Mouse (Mus musculus) G1E (cell line): ENCODE measurements around the gene Jchain. TPM values are rescaled to one million over a fixed set of nuclear protein-coding genes. Genes with fewer than 3 reads are reported as not detected.

Experiments used
- ATAC-seq: 2 replicates; pipeline ENCODE4 v1.8.0; 2016; ENCODE audit warnings: mild to moderate bottlenecking; ENCODE audit not compliant: insufficient number of reproducible peaks, poor library complexity, low FRiP score, severe bottlenecking; ENCODE audit errors: extremely low read depth
- DNase-seq: peaks from one replicate; pipeline ENCODE4 v3.0.0; 2012; ENCODE audit warnings: low spot score
- H3K27me3 ChIP-seq: 2 replicates; pipeline ENCODE4 v1.6.1; 2012; ENCODE audit warnings: mild to moderate bottlenecking, low read length, inconsistent platforms; ENCODE audit not compliant: insufficient read depth
- H3K36me3 ChIP-seq: replicated peaks from 2 replicates; pipeline ENCODE3; 2012; ENCODE audit warnings: mild to moderate bottlenecking, inconsistent platforms
- H3K4me1 ChIP-seq: 2 replicates; pipeline ENCODE4 v1.6.1; 2012; ENCODE audit warnings: low read depth, low read length, inconsistent platforms, mixed read lengths; ENCODE audit not compliant: insufficient read depth
- H3K4me3 ChIP-seq: 2 replicates; pipeline ENCODE4 v1.5.1; 2012; ENCODE audit warnings: low read depth, mild to moderate bottlenecking, inconsistent platforms, low read length, moderate library complexity, mixed read lengths
- H3K9me3 ChIP-seq: replicated peaks from 2 replicates; pipeline ENCODE4 v1.6.1; 2012; ENCODE audit warnings: inconsistent platforms
- CTCF ChIP-seq: IDR thresholded peaks from 2 replicates; pipeline ENCODE4 v1.5.1; 2012; ENCODE audit warnings: low read depth, low read length, inconsistent platforms, mixed read lengths
- GATA1 ChIP-seq: IDR thresholded peaks from 2 replicates; pipeline ENCODE4 v1.6.1; 2012; ENCODE audit warnings: borderline replicate concordance, low read length, inconsistent platforms, mixed read lengths
- GATA2 ChIP-seq: IDR thresholded peaks from 2 replicates; pipeline ENCODE4 v1.6.1; 2012; ENCODE audit warnings: low read depth, low read length, inconsistent platforms, borderline replicate concordance
- POLR2AphosphoS5 ChIP-seq: IDR thresholded peaks from 2 replicates; pipeline ENCODE4 v1.6.1; 2012; ENCODE audit warnings: low read depth, low read length, inconsistent platforms; ENCODE audit not compliant: insufficient replicate concordance
- TAL1 ChIP-seq: conservative IDR thresholded peaks from 2 replicates; pipeline ENCODE4 v1.6.1; 2012; ENCODE audit warnings: low read depth, low read length, inconsistent platforms, mixed read lengths
- polyA plus RNA-seq: library from polyadenylated mRNA; stranded (reverse); fragments of >175 nt; gene quantifications from 2 replicates; pipeline ENCODE4 v1.2.3, GENCODE M21; 2012
- total RNA-seq, 2 experiments: library from RNA; stranded (forward) in 1 of 2; stranded (reverse) in 1 of 2; fragments of 200-1000 nt in 1 of 2; fragments of >200 nt in 1 of 2; fragmentation: Nextera tagmentation in 1 of 2; gene quantifications; 2 replicates each; pipeline ENCODE4 v1.2.3; 2014 to 2017

Jchain gene
- total and polyA plus RNA-seq, 3 experiments = not detected

- ATAC-seq (no peak), DNase-seq (no peak)
- H3K4me3 ChIP-seq = no peak overlapping the region
- H3K36me3 ChIP-seq = no peaks in the 10 kb centered on the region
- TF ChIP-seq CTCF (no peak), GATA2 (no peak), GATA1 (no peak), POLR2AphosphoS5 (no peak)
- no peaks in the 10 kb centered on the region for H3K9me3 ChIP-seq
- H3K27me3 ChIP-seq = peaks cover 8% of the 10 kb centered on the region; the same call in 1 of the 2 replicates
- H3K4me1 ChIP-seq = no peaks in the 10 kb centered on the region
These were observed 3.2 kb upstream of the Jchain start for GRCm38 (mm10) chr5:88530908-88531307.

- H3K4me1 ChIP-seq = no peaks in the 10 kb centered on the region
- no peaks in the 10 kb centered on the region for H3K9me3 ChIP-seq
- no peaks in the 10 kb centered on the region for H3K36me3 ChIP-seq
- peaks cover 3% of the 10 kb centered on the region; the same call in 1 of the 2 replicates for H3K27me3 ChIP-seq
- peak; percentile 28; the same call in 1 of the 2 replicates for ATAC-seq
- no peak overlapping the region for H3K4me3 ChIP-seq
- DNase-seq = peak; percentile 4
- TF ChIP-seq TAL1 = no peak
- no peak for TF ChIP-seq GATA1
- no peak for TF ChIP-seq CTCF
- no peak for TF ChIP-seq GATA2
- TF ChIP-seq POLR2AphosphoS5 = no peak
These were observed 8.5 kb downstream of the Jchain start for GRCm38 (mm10) chr5:88519232-88519631.

GRCm38 (mm10) chr5:88508990-88509389, 18.7 kb downstream of the Jchain start:
- Histone ChIP-seq H3K36me3 (no peaks in the 10 kb centered on the region), H3K9me3 (no peaks in the 10 kb centered on the region), H3K4me1 (no peaks in the 10 kb centered on the region), H3K27me3 (peaks cover 2% of the 10 kb centered on the region; the same call in 1 of the 2 replicates), H3K4me3 (no peak overlapping the region)
- no peak for TF ChIP-seq CTCF
- no peak for TF ChIP-seq GATA1
- TF ChIP-seq POLR2AphosphoS5 = no peak
- TF ChIP-seq TAL1 = no peak
- no peak for TF ChIP-seq GATA2
- no peak for DNase-seq
- no peak for ATAC-seq

GRCm38 (mm10) chr5:88508555-88508954, 19.1 kb downstream of the Jchain start:
- no peak for DNase-seq
- TF ChIP-seq POLR2AphosphoS5 (no peak), CTCF (no peak), GATA2 (no peak), GATA1 (no peak), TAL1 (no peak)

GRCm38 (mm10) chr5:88499781-88500180, 27.9 kb downstream of the Jchain start:
- TF ChIP-seq POLR2AphosphoS5 = no peak
- no peak for TF ChIP-seq GATA1
- TF ChIP-seq CTCF = no peak
- H3K27me3 ChIP-seq = peaks cover 2% of the 10 kb centered on the region
- no peaks in the 10 kb centered on the region for H3K4me1 ChIP-seq
- no peak overlapping the region for H3K4me3 ChIP-seq
- no peak for ATAC-seq
- H3K9me3 ChIP-seq = no peaks in the 10 kb centered on the region
- DNase-seq = no peak
- H3K36me3 ChIP-seq = no peaks in the 10 kb centered on the region

More at GRCm38 (mm10) chr5:88508555-88508954, 19.1 kb downstream of the Jchain start:
- Histone ChIP-seq H3K9me3 (no peaks in the 10 kb centered on the region), H3K27me3 (peaks cover 2% of the 10 kb centered on the region; the same call in 1 of the 2 replicates), H3K36me3 (no peaks in the 10 kb centered on the region), H3K4me1 (no peaks in the 10 kb centered on the region), H3K4me3 (no peak overlapping the region)
- no peak for ATAC-seq

- no peaks in the 10 kb centered on the region for H3K27me3 ChIP-seq
- H3K9me3 ChIP-seq = no peaks in the 10 kb centered on the region
- no peak overlapping the region for H3K4me3 ChIP-seq
- TF ChIP-seq GATA1 (no peak), TAL1 (no peak), GATA2 (no peak), CTCF (no peak), POLR2AphosphoS5 (no peak)
- no peak for DNase-seq
- H3K4me1 ChIP-seq = no peaks in the 10 kb centered on the region
- no peaks in the 10 kb centered on the region for H3K36me3 ChIP-seq
- no peak for ATAC-seq
These were observed 36.6 kb downstream of the Jchain start for GRCm38 (mm10) chr5:88491111-88491510.

- DNase-seq = no peak
- H3K4me1 ChIP-seq = no peaks in the 10 kb centered on the region
- no peaks in the 10 kb centered on the region for H3K27me3 ChIP-seq
- no peaks in the 10 kb centered on the region for H3K36me3 ChIP-seq
- H3K4me3 ChIP-seq = no peak overlapping the region
- ATAC-seq = no peak
- no peaks in the 10 kb centered on the region for H3K9me3 ChIP-seq
- TF ChIP-seq TAL1 (no peak), POLR2AphosphoS5 (no peak), CTCF (no peak), GATA2 (no peak), GATA1 (no peak)
These were observed 38.7 kb downstream of the Jchain start for GRCm38 (mm10) chr5:88489004-88489403.
